Mouse (Mus musculus) spleen, adult 2 months (tissue): ENCODE measurements around the gene Lztr1.

Source experiments
- CTCF ChIP-seq: fragments of 200-500 bp; IDR thresholded peaks from 2 replicates; pipeline ENCODE4 v1.5.1; 2011; ENCODE audit warnings: mild to moderate bottlenecking, inconsistent platforms; ENCODE audit not compliant: insufficient read depth, insufficient read length, insufficient replicate concordance; ENCODE audit errors: extremely low read depth
- POLR2A ChIP-seq: fragments of 200-500 bp; IDR thresholded peaks from 2 replicates; pipeline ENCODE4 v1.6.1; 2011; ENCODE audit warnings: low read depth, low read length, inconsistent platforms

- TF ChIP-seq POLR2A (no peak), CTCF (no peak)
These were observed 2.9 kb downstream of the Lztr1 start for GRCm38 (mm10) chr16:17511431-17511830.
